Mouse (Mus musculus) embryonic facial prominence, embryonic 14.5 days (tissue): ENCODE measurements around the gene Gdf15. TPM values are rescaled to one million over a fixed set of nuclear protein-coding genes. Genes with fewer than 3 reads are reported as not detected.

Experiments
- ATAC-seq: fragments of 200-750 bp; cut with Nextera tagmentation; 2 replicates; pipeline ENCODE4 v1.8.0; 2017; ENCODE audit warnings: low read depth, moderate number of reproducible peaks, moderate TSS enrichment
- DNase-seq: peaks from one replicate; pipeline ENCODE4 v3.0.0-alpha.2; 2015; ENCODE audit warnings: low spot score
- H3K27ac ChIP-seq: fragments of 300-500 bp; sonication (generic); replicated peaks from 2 replicates; pipeline ENCODE4 v1.5.1; 2014; ENCODE audit warnings: low read depth, mild to moderate bottlenecking, low read length, moderate library complexity
- H3K27me3 ChIP-seq: fragments of 300-500 bp; sonication (generic); replicated peaks from 2 replicates; pipeline ENCODE4 v1.6.1; 2014; ENCODE audit warnings: low read length; ENCODE audit not compliant: control insufficient read depth, insufficient read depth
- H3K36me3 ChIP-seq: fragments of 300-500 bp; sonication (generic); 2 replicates; pipeline ENCODE4 v1.6.1; 2014; ENCODE audit warnings: low read length, mixed read lengths; ENCODE audit not compliant: control insufficient read depth, insufficient read depth
- H3K4me1 ChIP-seq: fragments of 300-500 bp; sonication (generic); 2 replicates; pipeline ENCODE4 v1.6.1; 2014; ENCODE audit warnings: antibody characterized with exemption, low read length; ENCODE audit not compliant: control insufficient read depth, insufficient read depth
- H3K4me2 ChIP-seq: fragments of 300-500 bp; sonication (generic); 2 replicates; pipeline ENCODE4 v1.6.1; 2014; ENCODE audit warnings: low read depth, mild to moderate bottlenecking, low read length, moderate library complexity, mixed read lengths
- H3K4me3 ChIP-seq: fragments of 300-500 bp; sonication (generic); 2 replicates; pipeline ENCODE4 v1.5.1; 2014; ENCODE audit warnings: low read depth, mild to moderate bottlenecking, low read length
- H3K9ac ChIP-seq: fragments of 300-500 bp; sonication (generic); 2 replicates; pipeline ENCODE4 v1.6.1; 2014; ENCODE audit warnings: low read depth, mild to moderate bottlenecking, low read length, moderate library complexity, mixed read lengths
- H3K9me3 ChIP-seq: fragments of 300-500 bp; sonication (generic); 2 replicates; pipeline ENCODE4 v1.6.1; 2016; ENCODE audit warnings: low read length; ENCODE audit not compliant: control insufficient read depth
- WGBS: fragments of 180-500 bp; shearing (Covaris S2); extraction: QIAGEN DNeasy Blood & Tissue Kit; methylation state at CpG from one replicate; pipeline ENCODE4 v1.1.7; 2014; 5-methylcytosine and 5-hydroxymethylcytosine counted together
- polyA plus RNA-seq: library from polyadenylated mRNA; unstranded; fragments of >200 nt; fragmentation: Nextera tagmentation; extraction: Ambion mirVana; gene quantifications from 2 replicates; pipeline ENCODE4 v1.2.1, GENCODE M21; 2014

Gene Gdf15
- polyA plus RNA-seq, 1 experiment from 2014 or later: 0.28 TPM

DNA sequence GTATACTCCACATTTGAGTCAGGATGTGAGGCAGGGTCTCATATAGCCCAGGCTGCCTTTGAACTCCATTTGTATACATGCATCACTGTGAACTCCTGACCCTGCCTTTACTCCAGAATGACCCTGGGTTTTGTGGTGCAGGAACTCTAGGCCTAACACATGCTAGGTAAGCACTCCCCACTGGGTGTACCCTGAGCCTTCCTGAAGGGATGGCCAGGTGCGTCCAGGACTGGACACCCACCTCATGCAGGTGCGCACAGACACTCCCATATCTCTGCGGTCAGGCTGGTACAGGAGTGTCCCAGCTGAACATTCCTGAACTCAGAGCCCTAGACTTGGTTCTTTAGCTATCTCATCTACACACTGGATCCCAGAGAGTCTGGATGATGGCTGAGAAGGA, 41.9 kb upstream of the Gdf15 start:
- peak overlapping the region; percentile 95 for H3K27ac ChIP-seq
- ATAC-seq (no peak), DNase-seq (no peak)
- H3K9ac ChIP-seq: peak overlapping the region; percentile 82
- H3K36me3 ChIP-seq: peaks cover 19% of the 10 kb centered on the region; the same call in 1 of the 2 replicates
- peaks cover 6% of the 10 kb centered on the region for H3K4me1 ChIP-seq
- no peaks in the 10 kb centered on the region for H3K27me3 ChIP-seq
- peak overlapping the region; percentile 70 for H3K4me3 ChIP-seq
- WGBS: 89% methylated on average over 3 of the region's 3 CpGs
- H3K9me3 ChIP-seq: no peaks in the 10 kb centered on the region
- peak overlapping the region; percentile 82 for H3K4me2 ChIP-seq

DNA sequence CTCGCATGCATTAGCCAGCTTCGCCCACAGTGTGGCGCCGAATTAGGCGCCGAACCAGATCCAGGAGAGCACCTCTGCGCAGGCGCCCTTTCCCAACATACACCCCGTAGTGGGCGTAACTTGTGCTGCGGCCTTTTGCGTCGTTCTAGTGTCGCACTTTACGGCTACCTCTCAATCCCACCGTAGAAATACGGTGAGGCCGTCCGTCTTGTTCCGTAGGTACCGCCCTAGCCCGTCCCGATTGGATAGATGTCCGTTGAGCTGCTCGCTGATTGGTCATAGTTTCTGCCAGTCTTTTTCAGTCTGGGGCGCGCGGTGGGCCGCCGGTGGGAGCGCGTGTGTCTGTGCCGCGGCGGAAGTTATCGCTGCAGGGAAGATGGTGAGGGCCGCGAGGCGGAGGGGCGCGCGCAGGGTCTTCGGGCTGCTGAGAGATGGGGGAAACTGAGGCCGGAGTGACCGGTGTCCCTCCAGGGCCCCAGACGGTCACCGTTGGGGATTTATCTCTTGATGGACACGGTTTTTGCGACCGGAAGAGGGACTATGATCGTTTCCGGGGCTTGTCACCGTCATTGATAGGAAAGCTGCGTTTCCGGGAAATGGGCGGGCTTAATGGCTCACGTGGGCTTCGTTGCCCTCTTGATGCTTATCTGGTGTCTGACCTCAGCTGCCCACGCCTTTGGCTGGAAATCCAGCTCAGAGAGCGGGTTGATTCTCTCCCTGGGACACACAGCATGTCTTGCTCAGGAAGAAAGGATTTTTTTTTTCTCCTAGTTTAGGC, 41.0 kb upstream of the Gdf15 start, which contains the start of gene Lsm4:
Gene Lsm4 (plus strand): TSS at position 170 of the 778 bp plus-strand sequence.
- Histone ChIP-seq H3K27me3 (no peaks in the 10 kb centered on the region), H3K36me3 (peaks cover 11% of the 10 kb centered on the region; the same call in 1 of the 2 replicates), H3K4me2 (peak within 1 kb of the TSS; percentile 82), H3K9ac (peak within 1 kb of the TSS; percentile 82), H3K9me3 (no peaks in the 10 kb centered on the region), H3K4me1 (peaks cover 6% of the 10 kb centered on the region), H3K4me3 (peak within 1 kb of the TSS; percentile 70), H3K27ac (peak within 1 kb of the TSS; percentile 95)
- under 1% methylated on average over 60 of the region's 60 CpGs for WGBS
- ATAC-seq: peak; percentile 98
- DNase-seq: peak; percentile 100

DNA sequence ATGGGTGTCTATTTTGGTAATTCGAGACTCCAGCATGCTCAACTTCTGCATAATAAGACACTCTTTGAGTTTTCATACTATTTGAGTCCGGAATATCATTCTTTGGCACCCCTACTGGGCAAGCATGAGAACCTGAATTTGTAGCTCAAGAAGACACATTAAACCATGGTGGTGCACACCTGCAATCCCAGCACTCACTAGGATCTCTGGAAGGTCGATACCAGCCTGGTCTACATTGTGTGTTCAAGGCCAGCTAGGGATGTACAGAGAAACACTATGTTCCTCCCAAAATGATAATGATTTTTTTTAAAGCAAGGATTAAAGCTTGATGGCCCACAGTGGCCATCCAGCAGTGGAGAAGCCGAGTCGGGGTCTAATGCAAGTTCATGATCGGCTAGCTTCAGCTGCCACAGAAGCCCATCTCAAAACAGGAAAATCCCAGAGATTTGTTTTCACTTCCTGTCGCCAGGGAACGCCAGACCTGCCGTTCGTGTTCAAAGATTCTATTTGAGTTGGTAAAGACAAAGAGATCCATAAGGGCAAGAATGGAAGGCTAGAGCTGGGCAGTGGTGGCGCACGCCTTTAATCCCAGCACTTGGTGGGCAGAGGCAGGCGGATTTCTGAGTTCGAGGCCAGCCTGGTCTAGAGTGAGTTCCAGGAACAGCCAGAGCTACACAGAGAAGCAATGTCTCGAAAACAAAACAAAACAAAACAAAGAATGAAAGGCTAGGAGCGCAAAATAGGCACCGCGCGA, 40.2 kb upstream of the Gdf15 start:
- DNase-seq (no peak), ATAC-seq (no peak)
- H3K4me1 ChIP-seq: peaks cover 6% of the 10 kb centered on the region
- no peaks in the 10 kb centered on the region for H3K27me3 ChIP-seq
- peak overlapping the region; percentile 70 for H3K4me3 ChIP-seq
- peak overlapping the region; percentile 63 for H3K9ac ChIP-seq
- H3K27ac ChIP-seq: peak overlapping the region; percentile 84
- H3K36me3 ChIP-seq: 0 out of 2 replicates have a peak, but pooled peaks cover 4% of the 10 kb centered on the region
- 41% methylated on average over 19 of the region's 19 CpGs for WGBS
- no peaks in the 10 kb centered on the region for H3K9me3 ChIP-seq
- peak overlapping the region; percentile 52 for H3K4me2 ChIP-seq

DNA sequence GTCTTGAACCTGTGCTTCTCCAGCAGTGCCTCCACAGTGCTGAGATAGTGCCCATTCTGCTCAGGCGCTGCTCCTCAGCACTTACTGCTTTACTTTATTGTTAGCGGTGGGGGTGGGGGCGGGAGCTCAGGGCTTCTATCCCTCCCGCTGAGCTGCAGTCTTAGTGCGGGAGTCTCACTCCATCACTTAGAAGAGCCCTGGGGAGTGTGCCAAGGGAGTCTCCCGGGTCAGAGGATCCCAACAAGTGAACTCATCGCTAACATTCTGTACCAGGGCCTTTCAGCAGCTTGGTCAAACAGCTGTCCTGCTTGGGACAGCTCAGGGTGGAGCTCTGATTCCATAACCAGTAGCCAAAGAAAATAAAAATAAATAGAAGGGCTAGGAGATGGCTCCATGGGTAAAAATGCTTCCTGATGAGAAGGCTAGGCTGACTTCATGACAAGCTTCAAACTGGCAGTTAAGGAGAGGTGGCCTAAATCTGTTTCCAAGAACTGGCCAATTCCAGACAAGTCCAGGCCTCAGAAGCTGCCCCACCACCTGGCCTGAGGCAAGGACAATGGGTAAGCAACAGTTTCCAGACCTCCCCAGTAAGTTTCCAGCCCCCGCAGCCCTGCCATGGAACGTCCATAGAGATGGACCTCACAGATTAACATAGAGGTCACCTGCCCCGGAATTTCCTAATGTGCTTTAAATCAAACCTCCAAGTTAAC, 39.5 kb upstream of the Gdf15 start:
- WGBS: 64% methylated on average over 10 of the region's 10 CpGs
- Histone ChIP-seq H3K27me3 (no peaks in the 10 kb centered on the region), H3K9me3 (no peaks in the 10 kb centered on the region), H3K4me3 (no peak overlapping the region), H3K4me1 (peaks cover 6% of the 10 kb centered on the region), H3K27ac (no peak overlapping the region), H3K36me3 (no peaks in the 10 kb centered on the region), H3K4me2 (no peak overlapping the region), H3K9ac (no peak overlapping the region)
- ATAC-seq: no peak
- DNase-seq: no peak

DNA sequence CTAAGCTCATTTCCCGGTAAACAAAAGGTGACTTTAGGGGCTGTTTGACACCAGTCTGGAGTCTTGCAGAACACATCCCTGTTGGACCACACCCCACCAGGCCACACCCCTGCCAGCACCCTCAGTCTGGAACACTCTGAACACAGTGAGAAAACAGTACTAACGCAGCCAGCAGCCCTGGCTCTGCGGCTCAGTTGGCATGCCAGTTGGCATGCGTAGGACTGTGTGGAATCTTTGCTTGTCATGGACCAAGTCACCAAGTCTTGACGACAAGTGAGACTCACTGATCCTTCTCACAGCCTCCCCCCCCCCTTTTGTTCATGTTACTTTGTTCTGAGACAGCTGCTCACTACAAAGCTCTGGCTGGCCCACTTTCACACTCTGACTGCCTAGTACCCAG, 34.8 kb upstream of the Gdf15 start:
- H3K36me3 ChIP-seq: no peaks in the 10 kb centered on the region
- H3K9ac ChIP-seq: no peak overlapping the region
- no peak overlapping the region for H3K4me2 ChIP-seq
- 0 out of 2 replicates have a peak, but pooled peaks have one; percentile 10 for ATAC-seq
- H3K9me3 ChIP-seq: no peaks in the 10 kb centered on the region
- H3K27me3 ChIP-seq: no peaks in the 10 kb centered on the region
- H3K27ac ChIP-seq: no peak overlapping the region
- WGBS: 81% methylated on average over 5 of the region's 5 CpGs
- no peak for DNase-seq
- H3K4me1 ChIP-seq: no peaks in the 10 kb centered on the region
- no peak overlapping the region for H3K4me3 ChIP-seq

DNA sequence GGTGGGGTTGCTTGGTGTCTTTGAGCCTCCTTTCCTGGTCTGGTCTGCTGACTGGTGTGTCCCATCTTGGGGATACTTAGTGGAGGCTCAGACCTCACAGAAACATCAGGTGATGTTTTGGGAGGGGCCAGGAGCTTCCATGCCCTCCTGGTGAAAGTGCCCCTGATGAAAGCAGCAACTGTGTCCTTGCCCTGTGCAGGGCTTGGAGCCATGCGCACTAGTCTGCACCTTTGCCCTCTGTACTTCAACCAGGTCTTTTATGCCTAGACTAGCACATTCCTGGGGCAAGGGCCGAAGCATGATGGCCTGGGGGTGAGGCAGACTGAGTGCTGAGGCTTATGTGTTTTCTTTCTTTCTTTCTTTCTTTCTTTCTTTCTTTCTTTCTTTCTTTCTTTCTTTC, 33.3 kb upstream of the Gdf15 start:
- Histone ChIP-seq H3K4me1 (no peaks in the 10 kb centered on the region), H3K4me2 (no peak overlapping the region), H3K27ac (no peak overlapping the region), H3K9ac (no peak overlapping the region), H3K4me3 (no peak overlapping the region), H3K9me3 (no peaks in the 10 kb centered on the region), H3K36me3 (no peaks in the 10 kb centered on the region), H3K27me3 (no peaks in the 10 kb centered on the region)
- DNase-seq (no peak), ATAC-seq (no peak)
- WGBS: 42% methylated on average over 2 of the region's 2 CpGs

DNA sequence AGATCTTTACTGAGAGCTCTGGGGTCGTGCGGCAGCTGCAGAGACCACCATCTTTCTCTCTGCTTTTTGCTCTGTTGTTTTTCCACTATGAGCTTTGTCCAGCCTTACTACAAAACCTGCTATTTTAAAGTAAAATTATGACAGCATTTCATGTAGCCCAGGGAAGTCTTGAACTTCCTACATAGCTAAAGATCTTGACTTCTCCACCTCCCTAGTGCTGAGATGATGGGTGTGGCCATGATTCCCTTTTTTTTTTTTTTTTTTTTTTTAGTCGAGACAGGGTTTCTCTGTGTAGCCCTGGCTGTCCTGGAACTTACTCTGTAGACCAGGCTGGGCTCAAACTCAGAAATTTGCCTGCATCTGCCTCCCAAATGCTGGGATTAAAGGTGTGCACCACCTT, 32.4 kb upstream of the Gdf15 start:
- Histone ChIP-seq H3K27me3 (no peaks in the 10 kb centered on the region), H3K4me1 (no peaks in the 10 kb centered on the region), H3K4me3 (no peak overlapping the region), H3K27ac (no peak overlapping the region), H3K9me3 (no peaks in the 10 kb centered on the region), H3K36me3 (no peaks in the 10 kb centered on the region), H3K9ac (no peak overlapping the region), H3K4me2 (no peak overlapping the region)
- DNase-seq: no peak
- no peak for ATAC-seq
- 78% methylated on average over 3 of the region's 3 CpGs for WGBS

DNA sequence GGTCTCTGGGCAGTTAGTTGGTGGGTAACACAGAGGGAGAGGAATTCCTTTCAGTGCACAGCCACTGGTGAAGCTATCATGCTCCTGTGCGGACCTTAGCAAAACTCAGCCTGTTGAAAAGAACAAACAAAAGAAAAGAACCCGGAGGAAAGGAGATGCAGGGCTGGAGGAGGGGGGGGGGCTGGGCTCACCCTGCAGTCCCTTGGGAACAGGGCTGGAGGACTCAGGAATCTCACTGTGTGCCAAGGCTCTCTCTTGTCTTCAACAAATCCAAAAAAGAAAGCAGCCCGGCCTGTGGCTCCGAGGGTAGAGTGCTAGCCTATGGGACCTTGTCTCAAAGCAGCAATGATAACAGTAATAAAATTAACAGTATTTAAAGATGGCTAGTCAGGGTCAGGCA, 31.4 kb upstream of the Gdf15 start:
- Histone ChIP-seq H3K4me3 (no peak overlapping the region), H3K36me3 (no peaks in the 10 kb centered on the region), H3K9ac (no peak overlapping the region), H3K4me2 (no peak overlapping the region), H3K4me1 (no peaks in the 10 kb centered on the region; the same call in 1 of the 2 replicates), H3K9me3 (no peaks in the 10 kb centered on the region), H3K27me3 (no peaks in the 10 kb centered on the region), H3K27ac (no peak overlapping the region)
- DNase-seq (no peak), ATAC-seq (no peak)
- WGBS: 56% methylated on average over 4 of the region's 4 CpGs
